Mouse (Mus musculus): ENCODE results near the gene Rdh19. TPM values are rescaled to one million over a fixed set of nuclear protein-coding genes. Genes with fewer than 3 reads are reported as not detected.

The Rdh19 gene
- polyA plus RNA-seq (2012; rRNA removed) = not detected in 2 replicates

GRCm38 (mm10) chr10:127849628-127850027, at the start of gene Rdh19:
Gene Rdh19 (plus strand): TSS chr10:127849928.

GRCm38 (mm10) chr10:127800891-127801290, 48.8 kb upstream of the Rdh19 start, which contains the start of gene Rdh16:
Gene Rdh16 (plus strand): TSS chr10:127801152.

GRCm38 (mm10) chr10:127866232-127866631, 16.5 kb downstream of the Rdh19 start, which contains the start of gene Rdh16f2:
Gene Rdh16f2 (plus strand): TSS chr10:127866474.

GRCm38 (mm10) chr10:127888605-127889004, 38.9 kb downstream of the Rdh19 start, which contains the start of gene Rdh7:
Gene Rdh7 (minus strand): TSS chr10:127888817.

GRCm38 (mm10) chr10:127898218-127898617, 48.5 kb downstream of the Rdh19 start, which contains the start of gene Sdr9c7:
Gene Sdr9c7 (plus strand): TSS chr10:127898518.

Other genes with a start within 250 kb of the Rdh19 start
- gene Lrp1, start 228.8 kb upstream of the Rdh19 start, polyA plus RNA-seq (2012; rRNA removed) = 163 and 211 TPM in 2 replicates
- 8.3 and 11.7 TPM in 2 replicates for gene Stat6, start 206.9 kb upstream of the Rdh19 start, polyA plus RNA-seq (2012; rRNA removed)
- gene Nemp1, start 183.0 kb upstream of the Rdh19 start, polyA plus RNA-seq (2012; rRNA removed) = 8.7 and 9.0 TPM in 2 replicates
- gene Nab2, start 181.4 kb upstream of the Rdh19 start, polyA plus RNA-seq (2012; rRNA removed) = 9.8 and 18.1 TPM in 2 replicates
- 2.8 and 3.1 TPM in 2 replicates for gene Myo1a, start 144.8 kb upstream of the Rdh19 start, polyA plus RNA-seq (2012; rRNA removed)
- gene Tac2, start 125.5 kb upstream of the Rdh19 start, polyA plus RNA-seq (2012; rRNA removed) = 0.44 and 1.0 TPM in 2 replicates
- 14.6 and 15.2 TPM in 2 replicates for gene Zbtb39, start 110.4 kb upstream of the Rdh19 start, polyA plus RNA-seq (2012; rRNA removed)
- 0.76 and 1.2 TPM in 2 replicates for gene Gpr182, start 98.2 kb upstream of the Rdh19 start, polyA plus RNA-seq (2012; rRNA removed)
- 0.05 and 0.12 TPM in 2 replicates for gene Rdh1, start 90.2 kb upstream of the Rdh19 start, polyA plus RNA-seq (2012; rRNA removed)
- gene Rdh16f1, start 90.1 kb upstream of the Rdh19 start, polyA plus RNA-seq (2012; rRNA removed) = 0.30 TPM in 1 of 2 replicates, not detected in the other
- 0.34 TPM in 1 of 2 replicates, not detected in the other for gene Rdh9, start 73.5 kb upstream of the Rdh19 start, polyA plus RNA-seq (2012; rRNA removed)
- 0.01 TPM in 1 of 2 replicates, not detected in the other for gene Rdh16, start 48.8 kb upstream of the Rdh19 start, polyA plus RNA-seq (2012; rRNA removed)
- gene Rdh16f2, start 16.5 kb downstream of the Rdh19 start, polyA plus RNA-seq (2012; rRNA removed) = not detected in 2 replicates
- gene Rdh7, start 38.9 kb downstream of the Rdh19 start, polyA plus RNA-seq (2012; rRNA removed) = not detected in 2 replicates
- not detected in 2 replicates for gene Sdr9c7, start 48.6 kb downstream of the Rdh19 start, polyA plus RNA-seq (2012; rRNA removed)
- not detected in 2 replicates for gene Hsd17b6, start 157.7 kb downstream of the Rdh19 start, polyA plus RNA-seq (2012; rRNA removed)
- gene Prim1, start 165.2 kb downstream of the Rdh19 start, polyA plus RNA-seq (2012; rRNA removed) = 39.1 and 45.7 TPM in 2 replicates
- gene Naca, start 185.6 kb downstream of the Rdh19 start, polyA plus RNA-seq (2012; rRNA removed) = 532 and 550 TPM in 2 replicates
- gene Ptges3, start 209.0 kb downstream of the Rdh19 start, polyA plus RNA-seq (2012; rRNA removed) = 77.7 and 83.0 TPM in 2 replicates
- 1,340 and 1,417 TPM in 2 replicates for gene Atp5b, start 233.3 kb downstream of the Rdh19 start, polyA plus RNA-seq (2012; rRNA removed)
- gene Baz2a, start 241.6 kb downstream of the Rdh19 start, polyA plus RNA-seq (2012; rRNA removed) = 34.0 and 36.0 TPM in 2 replicates